Mouse (Mus musculus) heart, adult 2 months (tissue): ENCODE results near the gene Pygl.

Source experiments
- CTCF ChIP-seq: fragments of 200-600 bp; IDR thresholded peaks from 2 replicates; pipeline ENCODE4 v1.8.1; 2022; ENCODE audit warnings: antibody characterized with exemption, mild to moderate bottlenecking, moderate library complexity
- EP300 ChIP-seq: fragments of 200-500 bp; IDR thresholded peaks from 2 replicates; pipeline ENCODE4 v1.6.1; 2011; ENCODE audit warnings: low read depth, low read length, control low read depth; ENCODE audit not compliant: insufficient read depth
- POLR2A ChIP-seq: fragments of 200-500 bp; IDR thresholded peaks from 2 replicates; pipeline ENCODE4 v1.6.1; 2011; ENCODE audit warnings: mild to moderate bottlenecking, low read depth, low read length, control low read depth; ENCODE audit not compliant: insufficient read depth

DNA sequence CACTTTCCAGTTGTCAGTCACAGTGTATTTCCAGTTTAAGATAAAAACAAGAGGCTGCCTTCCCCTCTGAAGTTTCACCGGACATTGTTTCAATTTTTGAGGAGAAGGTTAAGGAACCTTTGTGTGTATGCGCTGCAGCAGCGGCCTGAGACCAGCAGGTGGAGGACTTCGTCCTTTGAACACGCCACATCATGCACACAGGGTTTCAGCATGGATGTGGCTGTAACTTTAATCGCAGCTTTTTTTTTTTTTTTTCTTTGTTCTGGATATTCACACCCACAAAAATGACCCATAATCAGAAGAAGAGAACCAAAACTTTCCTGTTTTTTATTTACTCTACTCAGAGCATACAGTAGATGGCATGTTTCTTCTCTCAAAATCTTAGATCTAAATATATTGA is 3.1 kb upstream of the Pygl start:
- peak; percentile 93 for TF ChIP-seq CTCF
- peak; percentile 45; the same call in 1 of the 2 replicates for TF ChIP-seq EP300
- no peak for TF ChIP-seq POLR2A
